Mouse (Mus musculus) adrenal gland, adult 8-10 months (tissue): ENCODE measurements around the gene Adam15. TPM values are rescaled to one million over a fixed set of nuclear protein-coding genes. Genes with fewer than 3 reads are reported as not detected.

Experiments
- DNase-seq: peaks from one replicate; pipeline ENCODE4 v3.0.0; 2022
- total RNA-seq, 4 experiments: library from RNA; stranded (reverse); gene quantifications; 2 replicates each; pipeline ENCODE4 v1.2.4; 2022

Adam15 gene
- total RNA-seq, 4 experiments from 2014 or later: 58.4 to 85.4 (median 71.3) TPM

DNA sequence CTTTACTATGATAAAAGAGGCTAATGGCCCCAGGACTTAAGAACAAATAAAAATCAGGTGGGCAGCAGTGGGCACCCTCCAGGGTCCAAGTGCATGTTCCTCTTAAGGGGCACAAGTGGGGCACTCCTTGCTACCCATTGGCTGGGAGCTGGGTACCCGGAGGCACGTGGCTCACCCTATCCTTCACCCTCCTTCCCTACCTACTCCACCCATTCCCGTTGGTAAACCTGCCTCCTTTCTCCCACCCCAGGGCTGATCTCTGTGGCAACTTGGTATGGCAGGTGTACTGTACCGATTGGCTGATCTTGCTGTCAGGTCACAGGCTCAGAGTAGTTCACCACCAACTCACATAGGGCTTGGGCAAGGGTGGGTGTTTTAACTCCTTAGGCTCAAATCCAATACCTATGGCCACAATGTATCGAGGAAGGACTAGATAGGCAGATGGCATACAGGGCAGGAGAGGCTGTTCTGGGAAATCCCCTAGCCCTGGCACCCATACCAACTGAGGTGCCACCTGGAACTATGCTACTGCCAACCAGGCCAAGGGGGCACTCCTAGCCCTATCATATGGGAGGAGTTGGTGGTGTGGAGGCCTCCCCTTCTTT, 34.0 kb upstream of the Adam15 start:
- DNase-seq: no peak

DNA sequence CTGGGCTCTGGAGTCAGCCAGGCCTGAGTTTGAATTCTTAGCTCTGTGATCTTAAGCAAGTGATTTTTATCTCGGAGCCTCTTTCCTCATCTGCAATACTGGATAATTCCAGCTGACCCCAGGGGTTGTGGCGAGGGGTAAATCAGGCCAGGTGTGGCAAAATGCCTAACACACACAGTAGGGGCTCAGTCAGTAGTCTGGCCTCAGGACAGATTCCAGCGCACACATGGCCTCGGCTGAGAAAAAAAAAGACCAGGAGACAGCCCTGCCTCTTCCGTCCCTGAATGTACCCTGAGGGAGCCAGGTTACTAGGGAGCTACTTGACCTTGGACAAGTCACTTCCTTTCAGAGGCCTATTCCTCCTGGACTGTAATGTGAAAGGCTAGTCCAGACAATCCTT, 33.2 kb upstream of the Adam15 start:
- no peak for DNase-seq

DNA sequence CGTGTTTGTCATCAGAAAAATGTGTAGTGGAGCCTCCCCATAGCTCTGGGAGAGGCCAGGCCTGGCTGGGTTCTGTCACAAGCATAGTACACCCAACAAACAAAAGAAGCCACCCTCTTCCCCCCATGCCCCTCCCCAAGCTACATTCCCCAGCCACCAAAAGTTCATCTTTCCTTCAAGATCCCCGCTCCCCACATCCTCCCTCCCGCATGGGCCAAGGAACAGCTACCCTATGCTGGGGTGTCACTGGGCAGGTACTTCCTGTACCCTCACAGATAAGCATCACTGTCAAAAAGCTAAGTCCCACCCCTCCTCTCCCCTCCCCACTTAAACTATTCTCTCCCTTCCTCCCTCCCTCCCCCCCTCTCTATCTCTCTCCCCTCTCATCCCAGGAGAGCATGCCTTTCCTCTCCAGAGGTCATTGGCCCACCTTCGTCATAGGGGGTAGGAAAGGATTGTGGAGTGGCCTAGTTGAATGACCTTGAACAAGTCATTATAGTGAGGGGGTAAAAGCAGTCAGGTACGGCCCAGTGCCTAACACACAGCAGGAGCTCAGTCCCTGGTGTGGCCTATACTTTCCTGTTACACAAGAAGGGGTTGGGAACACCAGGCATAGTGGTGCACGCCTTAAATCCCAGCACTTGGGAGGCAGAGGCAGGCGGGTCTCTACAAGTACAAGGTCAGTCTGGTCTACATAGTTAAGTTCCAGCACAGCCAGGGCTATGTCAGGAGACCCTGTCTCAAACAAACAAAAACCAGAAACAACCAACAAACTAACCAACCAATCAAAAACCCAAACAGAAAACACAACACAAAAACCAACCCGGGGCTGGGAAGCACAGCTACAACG, 32.5 kb upstream of the Adam15 start:
- no peak for DNase-seq

DNA sequence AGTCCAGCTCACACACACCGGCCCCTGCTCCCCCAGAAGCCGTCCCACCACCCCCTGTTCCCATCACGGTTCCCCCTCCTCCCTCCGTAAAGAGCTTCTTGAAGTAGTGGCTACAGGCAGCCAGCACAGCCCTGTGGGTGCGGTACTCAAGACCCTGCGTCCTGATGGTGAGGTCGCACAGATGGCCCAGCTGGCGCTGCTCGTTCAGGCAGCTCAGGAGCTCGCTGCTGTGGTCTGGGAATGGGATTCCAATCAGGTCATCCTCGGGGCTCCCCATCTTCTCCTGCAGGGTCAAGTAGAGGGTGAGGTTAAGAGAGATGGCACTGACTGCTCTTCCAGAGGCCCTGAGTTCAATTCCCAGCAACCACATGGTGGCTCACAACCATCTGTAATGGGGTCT, 31.4 kb upstream of the Adam15 start:
- DNase-seq: no peak

DNA sequence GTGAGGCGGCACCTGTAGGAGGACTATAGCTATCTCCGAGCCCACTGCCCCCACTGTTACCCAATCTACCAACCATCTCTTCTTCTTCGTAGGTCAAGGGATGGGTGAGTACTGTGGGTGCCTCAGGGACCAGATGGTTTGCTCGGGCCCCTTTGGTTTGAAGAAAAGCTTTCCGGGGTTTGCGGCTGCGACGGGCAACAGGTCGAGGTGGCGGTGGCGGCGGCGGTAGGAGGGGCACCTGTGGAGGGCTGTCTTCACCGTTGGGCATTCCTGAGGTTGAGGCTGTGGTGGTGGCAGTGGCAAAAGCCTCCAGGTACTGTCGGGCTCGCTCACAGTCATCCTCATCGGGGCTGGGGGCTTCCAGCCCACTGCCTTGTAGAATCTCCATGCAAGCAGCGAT, 30.9 kb upstream of the Adam15 start:
- DNase-seq: no peak

DNA sequence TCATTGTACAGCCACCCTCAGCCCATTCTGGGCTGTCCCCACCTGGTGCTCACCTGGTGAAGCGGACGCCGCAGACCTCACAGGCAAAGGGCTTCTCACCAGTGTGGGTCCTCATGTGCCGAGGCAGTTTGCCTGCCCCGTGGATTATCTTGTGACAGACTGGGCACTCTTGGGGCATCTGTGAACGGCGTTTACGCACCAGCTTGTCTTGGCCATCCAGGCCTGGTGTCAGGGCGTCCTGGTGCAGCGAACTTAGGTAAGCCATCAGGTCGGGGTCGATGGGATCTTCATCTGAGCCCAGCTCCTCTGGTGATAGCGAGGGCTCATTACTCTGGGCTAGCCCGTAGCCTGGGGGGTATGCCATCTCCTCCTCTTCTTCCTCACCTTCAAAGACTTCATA, 30.5 kb upstream of the Adam15 start:
- DNase-seq: no peak

DNA sequence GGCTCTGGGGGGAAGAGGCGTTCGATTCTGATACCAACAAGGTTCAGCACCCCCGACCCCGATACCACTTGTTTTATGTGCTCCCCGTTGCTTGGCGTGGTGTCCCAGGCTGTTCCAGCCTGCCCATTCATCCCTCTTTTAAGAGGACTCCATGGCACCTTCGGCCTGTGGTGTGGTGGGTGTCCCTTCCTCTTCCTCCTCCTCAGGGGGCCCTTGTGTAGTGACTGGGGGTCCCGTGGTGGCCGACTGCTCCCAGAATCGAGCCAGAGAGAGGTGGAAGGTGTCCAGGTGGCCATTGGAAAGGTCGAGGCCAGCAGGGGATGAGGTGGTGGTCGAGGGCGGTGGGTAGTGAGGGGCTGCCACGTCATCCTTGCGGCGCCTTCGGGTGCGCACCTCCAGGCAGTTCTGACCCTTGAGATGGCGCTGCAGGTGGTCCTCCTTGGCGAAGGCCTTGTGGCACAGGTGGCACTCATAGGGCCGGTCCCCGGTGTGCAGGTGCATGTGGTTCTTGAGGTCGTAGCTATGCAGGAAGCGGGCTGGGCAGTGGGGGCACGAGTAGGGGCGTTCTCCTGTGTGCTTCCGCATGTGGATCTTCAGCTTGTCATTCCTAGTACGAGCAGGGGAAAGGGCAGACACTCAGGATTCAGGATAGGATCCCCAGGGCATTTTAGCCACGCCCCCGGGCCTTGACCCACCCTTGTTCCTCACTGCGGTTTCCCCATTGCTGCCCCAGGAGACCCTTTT, 29.8 kb upstream of the Adam15 start:
- no peak for DNase-seq

DNA sequence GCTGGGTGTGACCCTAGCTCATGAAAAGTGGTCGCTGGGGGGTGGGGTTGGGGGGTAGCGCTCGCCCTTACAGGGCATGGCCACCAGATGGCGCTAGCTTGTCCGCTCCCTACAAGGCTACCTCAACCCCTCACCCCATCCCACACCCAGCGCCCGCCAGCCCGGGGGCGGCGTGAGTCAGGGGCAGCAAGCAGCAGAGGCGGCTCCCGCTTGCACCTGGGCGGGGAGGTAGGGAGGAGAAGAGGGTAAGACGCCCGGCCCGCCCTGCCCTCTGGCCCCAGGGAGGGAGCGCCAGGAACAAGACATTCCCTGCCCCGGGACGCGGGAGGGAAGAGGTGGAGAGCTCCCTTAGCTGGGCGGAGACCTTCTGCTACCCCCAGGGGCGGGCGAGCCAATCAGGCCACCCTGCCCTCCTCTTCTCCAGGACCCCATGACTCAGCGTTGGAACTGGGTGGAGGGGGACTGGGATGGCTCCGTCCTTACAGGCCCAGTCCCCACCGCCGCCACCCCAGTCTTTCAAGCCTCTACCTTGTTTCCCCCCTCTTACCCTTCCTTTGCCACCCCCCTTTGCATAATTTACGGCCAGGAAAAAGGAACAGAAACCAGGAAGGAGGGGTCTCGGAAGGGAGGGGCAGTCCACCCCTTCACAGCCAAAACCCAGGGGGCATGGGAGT, 28.7 kb upstream of the Adam15 start:
- DNase-seq: peak; percentile 56

DNA sequence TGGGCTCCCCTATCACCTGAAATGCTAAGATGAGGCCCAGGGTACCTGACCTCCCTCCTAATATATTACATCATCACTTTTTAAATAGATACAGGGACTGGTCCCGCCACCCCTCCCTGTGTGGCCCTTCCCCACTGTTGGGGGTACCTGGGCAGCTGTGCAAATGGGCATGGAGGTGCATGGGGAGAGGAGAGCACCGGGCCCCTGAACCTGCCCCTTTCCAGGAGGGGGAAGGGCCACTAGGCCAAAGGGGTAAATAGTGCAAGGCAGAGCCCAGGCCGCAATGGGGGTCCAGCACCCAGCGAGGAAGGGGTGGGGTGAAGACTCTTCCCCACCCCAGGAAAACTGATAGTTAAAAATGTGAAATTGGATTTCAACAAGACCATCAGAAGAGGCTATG, 28.0 kb upstream of the Adam15 start:
- no peak for DNase-seq

DNA sequence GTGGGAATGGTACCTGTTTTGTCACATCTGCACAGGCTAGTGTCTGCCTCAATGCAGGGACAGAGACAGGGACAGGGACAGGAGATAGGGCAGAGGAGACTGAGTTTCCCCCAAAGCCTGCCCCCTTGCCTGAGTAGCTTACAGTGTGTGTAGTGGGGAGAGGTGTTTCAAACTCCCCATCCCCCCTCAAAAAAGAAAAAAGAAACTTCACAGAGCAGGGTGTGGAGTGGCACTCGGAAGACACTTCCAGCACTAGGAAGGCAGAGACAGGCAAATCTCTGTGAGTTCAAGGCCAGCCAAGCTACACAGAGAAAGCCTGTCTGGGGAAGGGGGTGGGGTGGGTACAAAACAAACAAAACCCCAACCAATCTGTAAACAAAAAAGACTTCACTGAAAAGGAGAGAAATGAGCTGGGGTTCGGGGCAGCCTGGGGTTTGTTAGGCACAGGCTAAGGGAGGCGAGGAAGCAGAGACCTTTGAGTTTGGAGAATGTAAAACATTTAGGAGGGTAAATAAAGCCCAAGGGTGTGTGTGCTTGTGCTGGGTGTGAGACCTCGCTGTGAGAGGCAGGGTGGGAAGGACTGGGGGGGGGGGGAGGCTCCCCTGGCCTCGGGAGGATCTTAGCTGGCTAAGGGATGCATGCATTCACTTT, 23.9 kb upstream of the Adam15 start:
- no peak for DNase-seq

DNA sequence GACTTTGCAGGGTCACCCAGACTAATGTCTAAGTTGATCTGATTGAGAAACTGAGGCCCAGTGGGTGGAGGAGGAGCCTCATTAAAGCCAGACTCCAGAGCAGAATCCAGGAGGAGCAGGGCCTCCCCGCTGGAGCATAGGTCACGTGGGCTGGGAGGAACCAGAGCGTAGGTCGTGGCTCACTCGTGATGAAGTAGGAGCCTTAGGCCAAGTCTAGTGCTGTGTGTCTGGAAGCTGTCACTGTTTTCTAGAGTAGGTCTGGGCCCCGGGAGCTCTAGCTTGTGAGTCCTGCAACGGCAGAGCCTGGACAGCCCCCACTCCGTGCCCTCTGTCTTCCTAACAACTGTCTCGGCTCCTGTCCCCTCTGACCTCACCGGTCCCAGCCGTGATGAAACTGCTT, 17.5 kb upstream of the Adam15 start:
- no peak for DNase-seq

DNA sequence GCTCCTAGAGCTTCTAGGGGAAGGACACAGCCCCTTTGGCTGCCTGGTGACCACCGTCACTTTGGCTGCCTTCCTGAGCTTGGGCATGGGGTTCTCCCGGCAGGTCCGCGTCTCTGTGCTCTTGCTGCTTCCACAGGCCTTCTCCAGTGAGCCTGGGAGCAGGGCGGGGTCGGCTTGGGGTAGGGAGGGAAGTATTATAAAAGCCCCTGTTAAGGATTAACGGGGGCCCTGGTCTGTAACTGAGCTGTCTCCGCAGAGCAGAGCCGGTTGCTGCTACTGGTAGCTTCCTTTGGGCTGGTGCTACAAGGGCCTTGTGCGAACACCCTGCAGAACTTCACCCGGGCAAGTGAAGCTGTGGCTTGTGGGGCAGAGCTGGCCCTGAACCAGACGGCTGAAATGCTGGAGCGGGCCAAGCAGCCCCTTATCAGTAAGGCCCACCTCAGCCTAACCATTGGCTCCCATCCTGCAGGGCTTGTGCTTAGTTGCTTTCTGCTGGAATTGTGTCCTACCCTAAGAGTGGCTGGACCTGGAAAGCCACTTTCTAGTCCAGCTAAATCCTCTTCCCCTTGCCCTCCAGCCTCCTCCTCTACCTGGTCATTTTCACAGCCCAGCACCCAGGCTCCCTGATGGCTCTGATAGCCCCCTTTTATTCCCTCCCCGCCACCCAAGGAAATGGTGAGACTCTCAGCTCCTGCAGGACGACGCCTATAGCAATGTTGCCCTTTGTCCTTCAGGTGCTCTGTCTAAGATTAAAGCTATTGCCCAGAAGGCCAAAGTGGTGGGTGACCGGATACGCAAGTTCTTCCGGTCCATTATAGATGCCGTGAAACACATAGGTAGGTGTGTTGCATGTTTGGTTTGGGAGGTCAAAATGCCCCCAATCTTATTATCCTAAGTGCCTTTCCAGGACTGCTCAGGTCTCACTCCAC, 16.0 kb upstream of the Adam15 start:
- DNase-seq: no peak

DNA sequence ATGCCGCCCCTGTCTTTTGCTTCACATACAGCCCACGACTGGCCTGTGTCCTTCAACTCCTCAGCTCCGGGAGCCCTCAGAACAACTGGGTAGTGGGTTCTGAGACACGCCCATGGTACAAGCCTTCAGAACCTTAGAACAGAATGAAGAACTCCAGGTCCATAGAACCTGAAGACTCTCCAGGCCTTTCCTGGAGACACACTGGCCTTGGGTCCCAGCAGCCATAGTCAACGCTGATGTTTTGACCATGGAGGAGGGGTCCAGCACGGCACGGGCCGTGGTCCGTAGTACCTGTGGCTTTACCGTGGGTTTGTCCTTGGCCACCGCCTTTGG, 15.3 kb upstream of the Adam15 start, which contains the start of gene Dcst1:
TSS of gene Dcst1 (minus strand) at position 101 of the 333 bp plus-strand sequence.
- DNase-seq: no peak

DNA sequence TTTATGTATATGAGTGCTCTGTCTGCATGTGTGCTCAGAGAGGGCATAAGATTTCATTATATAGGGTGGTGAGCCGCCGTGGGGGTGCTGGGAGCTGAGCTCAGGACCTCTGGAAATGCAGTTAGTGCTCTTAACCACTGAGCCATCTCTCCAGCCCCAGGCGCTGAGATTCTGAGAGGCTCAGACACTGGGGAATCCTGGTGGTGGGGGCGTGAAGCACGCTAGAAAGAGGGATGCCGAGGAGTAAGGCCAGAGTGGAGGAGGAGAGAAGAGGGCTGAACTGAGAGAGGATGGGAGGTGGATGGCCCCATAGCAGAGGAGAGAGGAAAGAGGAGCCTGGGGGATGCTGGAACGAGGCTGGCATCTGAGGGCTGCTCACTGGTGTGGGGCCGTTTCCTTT, 14.8 kb upstream of the Adam15 start:
- no peak for DNase-seq

DNA sequence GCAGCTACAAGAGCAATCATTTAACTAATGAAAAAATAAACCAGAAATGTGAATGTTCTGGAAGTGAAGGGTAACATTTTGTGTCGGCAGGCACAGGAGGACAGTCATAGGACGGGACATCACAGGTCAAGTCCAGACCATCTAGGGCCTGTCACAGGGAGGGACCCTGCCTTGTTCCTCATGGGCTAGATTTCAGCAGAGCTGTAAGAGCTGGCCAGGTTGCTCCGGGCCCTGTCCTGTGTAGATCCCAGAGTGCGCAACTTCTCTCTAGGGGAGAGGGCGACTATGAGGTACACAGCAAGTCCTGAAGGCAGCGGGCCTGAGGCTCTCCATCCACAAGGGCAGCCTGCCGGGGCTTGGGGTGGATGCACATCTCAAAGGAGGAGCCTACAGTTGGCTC, 11.9 kb upstream of the Adam15 start, which contains the start of gene Dcst2:
TSS of gene Dcst2 (plus strand) at position 301 of the 400 bp plus-strand sequence.
- no peak for DNase-seq

DNA sequence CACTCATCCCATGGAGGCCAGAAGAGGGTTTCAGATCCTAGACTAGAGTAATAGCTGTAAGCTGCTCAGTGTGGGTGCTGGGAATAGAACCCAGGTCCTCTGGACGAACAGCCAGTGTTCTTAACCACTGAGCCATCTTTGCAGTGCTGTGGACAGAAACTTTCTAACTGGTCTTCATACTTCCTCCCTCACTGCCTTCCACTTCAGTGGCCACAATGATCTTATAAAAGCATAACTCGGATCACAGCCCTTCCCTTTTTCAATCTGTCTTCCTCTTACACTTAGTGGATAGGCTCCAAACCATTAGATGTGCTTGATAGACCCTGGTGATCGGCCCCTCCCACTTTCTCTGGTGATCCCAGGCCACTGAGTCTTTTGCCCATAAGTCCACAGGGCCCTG, 10.4 kb upstream of the Adam15 start:
- no peak for DNase-seq

DNA sequence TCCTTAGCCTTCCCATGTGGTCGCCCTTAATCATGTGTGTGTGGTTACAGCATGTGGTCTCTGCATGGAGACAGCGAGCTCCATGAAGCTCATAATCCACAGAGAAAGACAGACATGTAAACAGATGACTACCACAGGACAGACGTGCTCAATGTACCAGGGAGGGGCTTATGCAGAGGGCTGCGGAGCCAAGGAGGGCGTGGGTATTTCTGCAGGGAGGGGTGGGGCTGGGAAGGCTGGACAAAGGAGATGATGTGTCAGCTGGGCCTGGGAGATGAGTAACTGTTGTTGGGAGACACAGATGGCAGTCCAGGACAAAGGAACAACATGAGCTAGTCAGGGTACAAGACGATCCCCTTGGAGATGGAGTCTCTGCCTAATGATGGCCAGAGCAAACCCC, 9.8 kb upstream of the Adam15 start:
- DNase-seq: no peak

DNA sequence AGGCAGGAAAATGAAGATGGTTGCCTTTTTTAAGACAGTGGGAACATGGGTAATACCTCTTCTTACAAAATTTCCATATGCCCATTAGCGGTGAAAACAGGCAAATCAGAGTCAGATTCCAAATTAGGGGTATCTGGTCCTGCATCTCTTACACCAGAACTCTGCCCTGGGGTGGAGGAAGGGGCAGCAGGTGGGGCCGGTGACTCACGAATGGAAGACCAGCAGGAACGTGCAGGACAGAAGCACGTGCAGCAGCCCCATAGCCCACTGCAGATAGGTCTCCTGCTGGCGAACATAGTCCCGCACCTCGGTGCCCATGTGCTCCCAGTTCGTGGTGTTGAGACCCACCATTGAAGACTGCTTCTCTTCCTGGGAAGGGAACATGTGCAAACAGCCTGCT, 6.2 kb upstream of the Adam15 start:
- DNase-seq: no peak

DNA sequence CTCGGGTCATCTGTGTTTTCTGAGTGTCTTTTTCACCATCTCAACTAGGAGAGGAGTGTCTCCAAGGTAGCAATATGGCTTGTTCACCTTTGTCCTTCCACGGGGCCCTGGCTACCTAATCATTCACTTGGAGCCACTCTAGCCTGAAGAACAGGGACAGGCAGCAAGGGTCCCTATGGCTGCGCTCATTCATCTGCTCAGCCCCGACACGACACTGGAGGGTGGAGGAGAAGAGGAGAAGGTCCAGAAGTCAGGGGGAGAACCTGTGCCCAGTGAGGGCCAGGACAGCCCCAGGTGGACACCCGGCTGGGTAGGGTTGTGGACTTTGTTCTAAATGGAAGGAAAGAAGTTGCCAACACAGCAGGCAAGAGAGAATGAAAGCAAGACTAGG, 5.7 kb upstream of the Adam15 start:
- DNase-seq: no peak

DNA sequence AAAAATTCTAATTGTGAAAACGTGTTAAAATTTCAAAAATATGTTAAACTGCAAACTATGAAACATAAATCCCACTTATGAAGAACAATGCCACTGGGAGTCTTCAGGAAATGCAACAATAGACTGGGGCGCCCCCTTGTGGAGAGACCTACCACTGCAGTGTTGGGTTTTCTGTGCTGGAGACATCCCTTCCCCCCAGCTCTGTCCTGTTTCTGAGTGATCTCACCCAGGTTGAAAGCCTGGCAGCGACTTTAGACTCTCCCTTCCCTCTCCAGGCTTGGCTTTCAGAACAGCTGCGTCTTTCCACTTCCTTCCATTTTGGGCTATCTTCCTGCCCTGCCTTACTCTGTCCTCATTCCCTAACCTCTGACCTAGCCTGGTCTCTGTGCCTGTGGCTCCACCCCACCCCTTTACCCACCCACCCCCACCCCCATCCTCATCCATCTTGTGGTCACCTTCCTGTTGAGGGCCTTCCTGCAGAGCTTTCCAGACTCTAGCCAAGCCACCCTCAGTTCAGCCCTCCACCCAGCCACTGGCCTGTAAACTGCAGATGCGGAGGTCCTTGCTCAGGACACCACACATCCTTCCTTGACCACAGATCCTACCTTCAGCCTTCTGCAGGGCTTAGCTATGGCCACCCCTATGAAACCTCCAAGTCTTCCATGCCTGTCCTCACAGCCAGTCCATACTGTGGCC, 5.2 kb upstream of the Adam15 start:
- DNase-seq: peak; percentile 82

DNA sequence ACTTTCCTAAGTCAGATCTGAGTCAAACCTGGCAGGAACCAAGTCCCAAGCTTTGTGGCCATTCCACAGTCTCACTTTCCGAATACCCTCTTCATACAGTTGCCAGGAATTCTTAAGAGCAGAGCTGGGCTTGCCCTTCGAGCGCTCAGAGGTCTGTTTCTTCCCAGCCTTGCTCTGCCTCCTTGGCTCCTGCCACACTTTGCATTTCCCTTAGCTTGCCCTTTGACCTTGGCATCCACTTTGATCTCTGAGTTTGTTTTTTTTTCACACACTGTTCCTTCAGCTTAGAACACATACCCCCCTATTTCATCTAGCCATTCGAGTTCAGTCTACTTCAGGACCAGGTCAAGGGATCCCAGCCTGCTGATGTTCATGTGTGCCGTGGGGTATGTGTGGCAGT, 1.5 kb upstream of the Adam15 start:
- no peak for DNase-seq
